Mouse (Mus musculus): ENCODE data around the gene Bcl2l13.

GRCm38 (mm10) chr6:120806999-120807737 lies 28.8 kb upstream of the Bcl2l13 start:
- no peak for TF ChIP-seq POLR2A (IDR thresholded peaks at IDR 0.05; ENCODE audit: borderline replicate concordance, extremely low read depth, low read depth, low read length)
- TF ChIP-seq CTCF (IDR thresholded peaks at IDR 0.05; ENCODE audit: insufficient read depth, low read length): no peak
